Mouse (Mus musculus) liver, embryonic 15.5 days (tissue): ENCODE results near the gene Prokr2. TPM values are rescaled to one million over a fixed set of nuclear protein-coding genes. Genes with fewer than 3 reads are reported as not detected.
A peak's percentile ranks its signal among the peaks of the same experiment; 100 is the strongest.
"Not testable (repeated sequence)": the region's sequence is repeated elsewhere in the genome, so short reads cannot be mapped to it uniquely, and the experiment has no call there.

Source experiments
- ATAC-seq: fragments of 200-750 bp; cut with Nextera tagmentation; 2 replicates; pipeline ENCODE4 v1.8.0; 2017; ENCODE audit warnings: moderate number of reproducible peaks, mild to moderate bottlenecking, moderate library complexity; ENCODE audit not compliant: insufficient read depth
- H3K27ac ChIP-seq: fragments of 300-500 bp; sonication (generic); replicated peaks from 2 replicates; pipeline ENCODE4 v1.5.1; 2015; ENCODE audit warnings: mild to moderate bottlenecking, inconsistent platforms
- H3K27me3 ChIP-seq: fragments of 300-500 bp; sonication (generic); 2 replicates; pipeline ENCODE4 v1.6.1; 2015; ENCODE audit warnings: mild to moderate bottlenecking, inconsistent platforms
- H3K36me3 ChIP-seq: fragments of 300-500 bp; sonication (generic); replicated peaks from 2 replicates; pipeline ENCODE4 v1.6.1; 2015; ENCODE audit warnings: moderate library complexity, mild to moderate bottlenecking, inconsistent platforms
- H3K4me1 ChIP-seq: fragments of 300-500 bp; sonication (generic); replicated peaks from 2 replicates; pipeline ENCODE4 v1.6.1; 2015; ENCODE audit warnings: inconsistent platforms
- H3K4me2 ChIP-seq: fragments of 300-500 bp; sonication (generic); 2 replicates; pipeline ENCODE4 v1.6.1; 2015; ENCODE audit warnings: moderate library complexity, mild to moderate bottlenecking, inconsistent platforms
- H3K4me3 ChIP-seq: fragments of 300-500 bp; sonication (generic); replicated peaks from 2 replicates; pipeline ENCODE4 v1.5.1; 2015; ENCODE audit warnings: mild to moderate bottlenecking, inconsistent platforms
- H3K9ac ChIP-seq: fragments of 300-500 bp; sonication (generic); 2 replicates; pipeline ENCODE4 v1.6.1; 2015; ENCODE audit warnings: moderate library complexity, mild to moderate bottlenecking, inconsistent platforms
- H3K9me3 ChIP-seq: fragments of 300-500 bp; sonication (generic); replicated peaks from 2 replicates; pipeline ENCODE4 v1.6.1; 2016; ENCODE audit warnings: inconsistent platforms
- WGBS: fragments of 180-500 bp; shearing (Covaris S2); methylation state at CpG from one replicate; pipeline ENCODE4 v1.1.7; 2015; ENCODE audit warnings: mixed read lengths; ENCODE audit not compliant: insufficient replicate concordance; 5-methylcytosine and 5-hydroxymethylcytosine counted together
- polyA plus RNA-seq: library from polyadenylated mRNA; unstranded; fragments of >200 nt; fragmentation: Nextera tagmentation; extraction: Ambion mirVana; gene quantifications from 2 replicates; pipeline ENCODE4 v1.2.1, GENCODE M21; 2015

Prokr2 gene
- polyA plus RNA-seq, 1 experiment from 2014 or later, result 0.15 TPM

DNA sequence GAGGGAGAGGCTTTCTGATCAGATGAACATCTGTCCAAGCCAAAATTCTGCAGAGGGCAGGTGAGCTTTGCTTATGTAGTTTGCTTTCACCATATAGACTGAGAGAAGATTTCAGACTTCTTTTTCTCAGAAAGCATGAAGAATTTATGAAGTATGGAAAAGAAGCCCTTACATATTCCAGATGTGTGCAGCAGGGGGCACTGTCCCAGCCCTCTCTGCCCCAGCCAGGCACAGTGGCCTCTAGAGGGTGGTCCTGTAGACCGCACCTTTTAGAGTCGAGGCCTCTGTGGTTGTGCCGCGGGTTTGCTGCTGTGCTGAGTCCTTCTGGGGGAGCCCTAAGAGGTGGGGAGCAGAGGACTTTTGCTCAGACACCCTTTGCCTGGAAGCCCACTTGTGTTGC is 79.3 kb downstream of the Prokr2 start:
- Histone ChIP-seq H3K4me3 (no peak overlapping the region), H3K27me3 (no peaks in the 10 kb centered on the region), H3K27ac (no peak overlapping the region), H3K4me2 (no peak overlapping the region), H3K9me3 (no peaks in the 10 kb centered on the region), H3K36me3 (peaks cover 34% of the 10 kb centered on the region), H3K9ac (no peak overlapping the region), H3K4me1 (peaks cover 15% of the 10 kb centered on the region)
- 17% methylated on average over 4 of the region's 4 CpGs for WGBS
- ATAC-seq, result no peak

GRCm38 (mm10) chr2:132305165-132305564 is 80.1 kb downstream of the Prokr2 start:
- Histone ChIP-seq H3K27me3 (no peaks in the 10 kb centered on the region), H3K4me3 (no peak overlapping the region), H3K4me2 (no peak overlapping the region), H3K9me3 (no peaks in the 10 kb centered on the region), H3K27ac (no peak overlapping the region), H3K36me3 (peaks cover 37% of the 10 kb centered on the region), H3K9ac (no peak overlapping the region), H3K4me1 (peaks cover 15% of the 10 kb centered on the region)
- 27% methylated on average over 7 of the region's 7 CpGs for WGBS
- ATAC-seq, result peak; percentile 43

DNA sequence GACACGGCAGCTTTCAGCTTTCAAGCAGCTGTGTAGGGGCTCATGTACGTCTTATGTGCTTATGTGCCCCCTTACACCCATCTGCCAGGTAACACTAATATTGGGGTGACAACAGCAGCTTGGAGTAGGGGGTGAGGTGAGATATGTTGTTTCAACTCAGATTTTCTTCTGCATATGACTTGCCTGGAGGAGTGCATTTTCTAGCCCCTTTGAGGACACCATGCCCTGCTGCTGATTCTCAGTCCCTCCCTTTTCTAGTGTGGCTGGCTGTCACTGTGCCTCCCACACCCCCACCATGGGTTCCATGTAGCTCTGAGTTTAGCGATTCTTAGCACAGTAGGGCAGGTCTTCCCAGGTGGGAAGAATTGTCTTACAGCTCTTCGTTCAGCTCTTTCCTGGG is 83.8 kb downstream of the Prokr2 start:
- Histone ChIP-seq H3K36me3 (peaks cover 60% of the 10 kb centered on the region), H3K27ac (no peak overlapping the region), H3K9ac (no peak overlapping the region), H3K4me1 (peaks cover 10% of the 10 kb centered on the region), H3K4me2 (no peak overlapping the region), H3K9me3 (no peaks in the 10 kb centered on the region), H3K27me3 (no peaks in the 10 kb centered on the region), H3K4me3 (no peak overlapping the region)
- ATAC-seq, result no peak
- WGBS, result 79% methylated on average over 4 of the region's 4 CpGs

GRCm38 (mm10) chr2:132298250-132298649 is 87.0 kb downstream of the Prokr2 start:
- no peak for ATAC-seq
- 84% methylated on average over 4 of the region's 4 CpGs for WGBS
- Histone ChIP-seq H3K4me1 (no peaks in the 10 kb centered on the region; the same call in 1 of the 2 replicates), H3K36me3 (peaks cover 71% of the 10 kb centered on the region), H3K9me3 (no peaks in the 10 kb centered on the region), H3K27ac (no peak overlapping the region), H3K4me2 (no peak overlapping the region), H3K9ac (no peak overlapping the region), H3K27me3 (no peaks in the 10 kb centered on the region), H3K4me3 (no peak overlapping the region)

DNA sequence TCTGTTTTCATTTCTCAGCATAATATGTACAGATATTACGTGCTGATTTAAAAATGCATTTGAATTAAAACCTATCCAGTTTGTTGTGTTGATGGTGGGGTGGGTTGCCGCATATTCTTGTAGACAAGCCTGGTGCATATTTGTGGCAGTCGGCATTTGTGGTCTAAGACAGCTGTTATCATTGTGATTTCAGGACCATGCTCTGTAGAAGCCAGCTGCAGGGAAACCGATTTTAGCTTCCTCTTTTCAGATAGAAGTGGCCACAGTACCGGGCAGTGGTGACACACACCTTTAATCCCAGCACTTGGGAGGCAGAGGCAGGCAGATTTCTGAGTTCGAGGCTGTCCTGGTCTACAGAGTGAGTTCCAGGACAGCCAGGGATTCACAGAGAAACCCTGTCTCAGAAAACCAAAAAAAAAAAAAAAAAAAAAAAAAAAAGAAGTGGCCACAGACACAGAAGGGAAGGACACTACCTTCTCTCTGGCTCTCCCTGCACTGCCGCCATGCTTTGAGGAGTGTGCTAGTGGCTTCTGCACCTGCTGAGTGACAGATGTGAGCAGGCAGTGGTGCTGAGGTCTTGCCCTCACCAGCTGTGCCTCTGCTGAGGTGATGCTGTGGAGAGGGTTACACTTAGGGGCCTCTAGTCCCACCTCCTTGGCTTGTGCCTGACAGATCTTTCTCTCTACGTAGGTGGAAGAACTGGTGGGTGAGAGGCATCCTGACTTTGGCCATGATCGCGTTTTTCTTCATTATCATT is 91.4 kb downstream of the Prokr2 start:
- no peak overlapping the region for H3K9ac ChIP-seq
- WGBS, result 43% methylated on average over 10 of the region's 10 CpGs
- no peak for ATAC-seq
- H3K9me3 ChIP-seq, result no peaks in the 10 kb centered on the region
- H3K4me1 ChIP-seq, result peaks cover 3% of the 10 kb centered on the region
- H3K27ac ChIP-seq, result no peak overlapping the region
- H3K4me3 ChIP-seq, result no peak overlapping the region
- H3K36me3 ChIP-seq, result peaks cover 47% of the 10 kb centered on the region
- no peaks in the 10 kb centered on the region for H3K27me3 ChIP-seq
- H3K4me2 ChIP-seq, result no peak overlapping the region

GRCm38 (mm10) chr2:132292083-132292482 is 93.2 kb downstream of the Prokr2 start:
- Histone ChIP-seq H3K36me3 (peaks cover 32% of the 10 kb centered on the region), H3K27me3 (no peaks in the 10 kb centered on the region), H3K9ac (no peak overlapping the region), H3K4me1 (peaks cover 3% of the 10 kb centered on the region), H3K9me3 (no peaks in the 10 kb centered on the region), H3K4me2 (no peak overlapping the region), H3K27ac (no peak overlapping the region), H3K4me3 (no peak overlapping the region)
- WGBS, result 18% methylated on average over 4 of the region's 4 CpGs
- no peak for ATAC-seq

- no peaks in the 10 kb centered on the region for H3K9me3 ChIP-seq
- no peak for ATAC-seq
These were observed 94.0 kb downstream of the Prokr2 start for GRCm38 (mm10) chr2:132291265-132291664.

GRCm38 (mm10) chr2:132290808-132291207 is 94.4 kb downstream of the Prokr2 start:
- peaks cover 3% of the 10 kb centered on the region for H3K4me1 ChIP-seq
- peaks cover 25% of the 10 kb centered on the region for H3K36me3 ChIP-seq
- 74% methylated on average over 6 of the region's 6 CpGs for WGBS
- H3K9ac ChIP-seq, result no peak overlapping the region
- H3K9me3 ChIP-seq, result no peaks in the 10 kb centered on the region
- H3K27me3 ChIP-seq, result no peaks in the 10 kb centered on the region
- no peak overlapping the region for H3K4me2 ChIP-seq
- no peak overlapping the region for H3K4me3 ChIP-seq
- ATAC-seq, result no peak
- no peak overlapping the region for H3K27ac ChIP-seq

More at GRCm38 (mm10) chr2:132291265-132291664, 94.0 kb downstream of the Prokr2 start:
- H3K9ac ChIP-seq, result no peak overlapping the region
- peaks cover 29% of the 10 kb centered on the region for H3K36me3 ChIP-seq
- 76% methylated on average over 3 of the region's 3 CpGs for WGBS
- H3K27me3 ChIP-seq, result no peaks in the 10 kb centered on the region
- H3K27ac ChIP-seq, result no peak overlapping the region
- H3K4me2 ChIP-seq, result no peak overlapping the region
- peaks cover 3% of the 10 kb centered on the region for H3K4me1 ChIP-seq
- H3K4me3 ChIP-seq, result no peak overlapping the region

GRCm38 (mm10) chr2:132289213-132289612 is 96.0 kb downstream of the Prokr2 start:
- not testable (repeated sequence) for ATAC-seq, H3K9ac ChIP-seq, H3K4me2 ChIP-seq, H3K27me3 ChIP-seq, H3K36me3 ChIP-seq, H3K9me3 ChIP-seq, H3K27ac ChIP-seq, H3K4me3 ChIP-seq
- 14% methylated on average over 5 of the region's 7 CpGs for WGBS
- H3K4me1 ChIP-seq, result peaks cover 16% of the 10 kb centered on the region

Other genes starting within 250 kb of the Prokr2 start
- 3.0 and 3.7 TPM in 2 replicates for gene Slc23a2, start 240.3 kb downstream of the Prokr2 start, polyA plus RNA-seq
- gene Tmem230, start 137.6 kb downstream of the Prokr2 start, polyA plus RNA-seq, result 14.7 and 15.5 TPM in 2 replicates
- 249 and 274 TPM in 2 replicates for gene Pcna, start 132.1 kb downstream of the Prokr2 start, polyA plus RNA-seq
- 8.8 and 9.6 TPM in 2 replicates for gene Cds2, start 122.3 kb downstream of the Prokr2 start, polyA plus RNA-seq
- gene Gpcpd1, start 202.3 kb upstream of the Prokr2 start, polyA plus RNA-seq, result 64.7 and 73.0 TPM in 2 replicates